Mouse (Mus musculus): ENCODE data around the gene Ttc32.

The Ttc32 gene

DNA sequence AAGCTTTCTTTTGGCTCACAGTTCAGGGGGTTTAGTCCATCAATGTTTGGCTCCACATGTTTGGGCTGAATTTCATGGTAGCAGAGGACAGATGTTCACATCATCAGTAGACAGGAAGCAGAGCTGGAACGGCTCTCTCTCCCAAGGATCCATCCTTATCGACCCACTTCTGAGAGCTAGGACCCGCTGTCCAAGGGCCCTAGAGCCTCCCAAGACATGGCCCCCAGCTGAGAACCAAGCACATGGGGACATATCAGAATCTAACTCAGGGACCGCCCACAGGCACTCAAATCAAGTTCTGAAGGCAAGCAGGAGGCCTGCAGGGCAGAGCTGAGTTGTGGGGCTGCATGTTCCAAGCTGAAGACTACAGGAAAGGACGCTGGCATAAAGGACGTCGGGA lies 14.9 kb downstream of the Ttc32 start:
- no peak for DNase-seq (ENCODE audit: extremely low spot score, low spot score)

DNA sequence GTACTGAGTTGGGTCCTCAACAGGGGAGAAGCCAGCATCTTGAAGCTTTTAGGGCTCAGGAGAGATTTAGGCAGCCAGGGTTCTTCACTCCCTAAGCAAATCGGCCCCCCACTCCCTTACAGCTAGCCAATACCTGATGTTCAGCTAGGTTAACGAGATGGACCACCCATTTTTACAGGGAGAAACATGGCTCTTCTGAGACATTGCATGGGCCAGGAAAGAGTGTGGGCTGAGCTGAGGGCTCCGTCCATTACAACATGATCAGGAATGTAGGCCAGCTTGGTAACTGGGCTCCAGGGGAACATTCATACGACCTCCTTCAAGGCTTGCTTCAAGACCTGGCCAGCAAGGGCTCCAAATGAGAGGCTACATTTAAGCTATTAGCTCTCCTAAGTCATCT lies 16.9 kb downstream of the Ttc32 start:
- no peak for DNase-seq (ENCODE audit: extremely low spot score, low spot score)

DNA sequence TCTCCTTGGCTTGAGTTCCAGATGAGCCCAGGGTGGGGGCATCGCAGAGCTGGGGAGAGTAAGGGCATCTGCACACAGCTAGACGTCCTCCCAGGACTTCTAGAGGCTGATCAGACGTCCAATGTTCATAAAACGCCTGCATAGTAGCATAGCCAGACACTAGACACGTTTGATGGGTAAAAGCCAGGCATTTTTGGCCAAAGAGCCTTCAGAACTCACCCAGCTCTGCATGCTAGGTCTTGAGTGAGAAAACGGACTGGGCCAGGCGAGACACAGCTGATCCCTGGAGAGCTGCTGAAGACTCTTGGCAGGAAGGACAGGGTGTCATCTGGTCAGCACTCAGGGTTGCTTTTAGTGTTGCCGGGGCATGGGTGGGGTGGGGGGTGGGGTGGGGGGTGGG lies 18.3 kb downstream of the Ttc32 start:
- DNase-seq (ENCODE audit: extremely low spot score, low spot score): no peak

DNA sequence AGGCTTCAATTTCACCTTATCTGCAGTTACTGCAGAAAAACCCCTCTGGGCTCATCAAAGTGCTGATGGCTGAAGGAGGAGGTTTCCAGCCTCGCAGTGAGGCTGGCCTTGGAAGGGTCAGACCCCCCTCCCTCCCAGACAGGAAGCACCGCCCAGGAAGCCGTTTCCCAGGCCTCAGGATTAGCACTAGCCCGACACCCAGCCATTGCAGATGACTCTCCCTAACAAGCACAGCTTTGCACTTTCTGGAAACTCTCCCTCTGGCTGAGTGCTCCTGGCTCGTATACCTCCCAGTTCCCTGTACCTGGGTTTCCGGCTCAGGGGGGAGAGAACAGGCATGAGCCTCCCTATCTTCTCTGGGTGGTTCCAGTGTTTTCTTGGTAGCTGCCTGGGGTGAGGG lies 21.0 kb downstream of the Ttc32 start:
- no peak for DNase-seq (ENCODE audit: extremely low spot score, low spot score)

DNA sequence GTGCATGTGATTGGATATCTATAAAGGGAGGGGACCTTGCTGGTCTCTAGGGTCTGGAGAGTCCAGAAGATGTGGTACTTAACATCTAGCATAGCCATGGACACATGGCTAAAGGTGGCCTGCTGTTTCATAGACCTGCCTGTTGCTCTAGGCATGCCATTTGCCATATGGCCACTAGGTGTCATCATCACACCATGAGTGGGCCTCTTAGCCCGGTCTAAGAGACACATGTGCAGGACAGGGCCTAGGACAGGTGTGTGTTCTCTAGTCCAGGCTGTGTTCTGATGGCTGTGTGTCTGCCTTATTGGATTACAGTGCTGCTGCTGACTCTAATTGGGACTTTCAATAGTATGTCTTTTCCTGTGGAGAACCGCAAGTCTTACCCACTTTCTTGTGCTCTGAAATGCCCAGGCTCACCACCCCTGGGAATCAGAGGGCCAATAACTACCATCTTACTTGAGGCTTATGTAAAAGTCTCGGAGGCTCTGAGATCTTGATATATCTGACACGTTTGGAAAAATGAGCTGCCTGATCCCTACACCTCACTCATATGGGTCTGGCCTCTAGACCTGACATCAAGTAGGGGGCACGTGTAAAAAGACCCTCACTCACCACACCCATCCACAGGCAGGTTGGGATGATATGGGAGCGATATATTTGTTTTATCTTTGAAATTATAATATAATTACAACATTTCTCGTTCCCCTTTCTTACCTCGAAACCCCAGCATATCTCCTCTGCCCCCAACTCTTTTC lies 22.5 kb downstream of the Ttc32 start:
- DNase-seq (ENCODE audit: extremely low spot score, low spot score): peak; percentile 83

DNA sequence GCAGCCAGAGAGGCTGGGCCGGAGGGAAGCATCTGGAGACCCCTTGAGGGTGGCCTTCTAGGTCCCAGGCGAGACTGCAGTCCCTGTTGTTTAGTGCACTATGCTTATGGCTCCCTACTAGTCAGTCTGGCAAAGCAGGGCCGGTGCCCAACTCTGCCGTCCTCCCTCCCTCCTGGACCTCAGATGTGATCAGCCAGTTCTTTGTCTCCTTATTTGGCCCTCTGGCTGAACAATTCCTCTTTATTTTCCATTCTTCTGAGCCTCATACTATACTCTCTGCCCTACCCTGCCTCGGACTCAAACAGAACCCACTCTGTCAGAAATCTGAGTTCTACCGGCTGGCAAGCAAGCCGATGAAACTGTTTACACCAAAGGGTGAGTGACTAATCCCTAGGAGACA lies 23.5 kb downstream of the Ttc32 start:
- no peak for DNase-seq (ENCODE audit: extremely low spot score, low spot score)

DNA sequence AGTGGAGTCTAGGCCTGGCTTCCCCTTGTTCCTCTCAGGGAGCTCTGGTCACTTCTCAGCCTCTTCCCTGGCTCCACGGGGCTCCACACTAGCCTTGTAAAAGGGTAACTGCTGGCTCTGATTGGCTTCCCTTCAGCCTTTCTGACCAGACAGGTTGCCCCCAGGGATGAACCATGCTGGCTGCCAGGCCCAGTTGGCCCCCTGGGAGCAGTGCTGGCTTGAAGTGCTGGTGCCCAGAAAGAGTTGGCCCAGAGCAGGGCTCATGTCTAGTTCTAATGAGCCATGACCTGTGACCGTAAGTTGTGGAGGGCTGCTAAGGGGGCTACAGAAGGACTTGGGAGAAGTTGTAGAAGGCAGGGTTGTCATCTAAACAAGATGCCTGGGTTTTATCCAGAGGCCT lies 24.2 kb downstream of the Ttc32 start:
- no peak for DNase-seq (ENCODE audit: extremely low spot score, low spot score)

DNA sequence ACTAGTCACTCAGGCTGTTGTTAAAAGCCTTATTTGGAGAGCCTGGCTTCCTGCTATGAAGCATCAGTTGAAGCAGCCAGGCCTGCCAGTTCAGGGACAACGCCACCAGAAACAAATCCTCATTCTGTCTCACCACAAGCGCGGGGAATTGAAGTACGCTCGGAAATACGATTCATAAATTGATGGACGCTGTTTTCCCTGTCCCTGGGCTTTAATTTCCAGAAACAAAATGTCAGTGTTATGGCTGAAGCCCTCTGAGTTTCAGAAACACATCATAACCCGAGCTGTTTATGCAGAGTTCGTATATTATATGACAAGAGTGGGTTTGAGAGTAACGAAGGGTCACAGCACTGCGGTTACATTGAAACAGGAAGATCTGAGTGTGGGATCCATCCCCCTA lies 25.5 kb downstream of the Ttc32 start:
- DNase-seq (ENCODE audit: extremely low spot score, low spot score): no peak

DNA sequence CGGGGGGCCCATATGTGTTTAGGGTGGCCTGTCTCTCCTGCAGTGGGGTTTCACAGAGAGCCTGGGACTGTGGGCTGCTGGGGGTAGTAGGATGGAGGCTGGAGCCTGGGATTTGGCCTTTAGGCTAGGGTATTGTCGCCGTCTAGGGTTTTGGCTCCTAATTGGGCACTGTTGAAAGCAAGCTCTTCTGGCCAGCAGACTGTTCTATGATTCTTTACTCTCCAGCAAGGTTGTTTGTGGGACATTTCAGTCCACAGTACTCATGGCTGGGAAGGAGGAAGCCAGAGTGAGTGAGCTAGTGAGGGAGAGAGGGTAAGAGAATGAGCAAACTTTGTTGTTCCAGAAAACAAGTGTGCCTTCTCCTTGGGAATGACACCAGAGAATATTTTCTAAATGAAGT lies 29.7 kb downstream of the Ttc32 start:
- DNase-seq (ENCODE audit: extremely low spot score, low spot score): no peak

DNA sequence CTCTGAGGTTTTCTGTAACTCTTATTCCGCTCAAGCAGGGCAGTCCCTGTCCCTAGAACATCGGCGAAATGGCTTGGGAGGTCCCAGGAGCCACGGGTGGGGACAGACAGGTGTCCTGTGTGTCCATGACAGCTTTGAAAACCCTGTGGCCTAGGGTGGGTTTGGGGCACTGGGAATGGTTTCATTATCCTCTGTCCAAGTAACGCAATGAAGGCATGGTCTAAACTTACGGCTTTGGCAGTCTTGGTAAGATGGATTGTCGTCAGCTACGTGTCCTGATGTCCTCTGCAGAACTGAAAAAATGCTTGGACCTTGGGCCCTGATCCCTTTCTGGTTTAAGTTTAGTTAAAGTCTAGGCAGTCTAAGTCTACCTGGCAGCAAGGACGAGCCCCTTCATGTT lies 30.2 kb downstream of the Ttc32 start:
- DNase-seq (ENCODE audit: extremely low spot score, low spot score): no peak

DNA sequence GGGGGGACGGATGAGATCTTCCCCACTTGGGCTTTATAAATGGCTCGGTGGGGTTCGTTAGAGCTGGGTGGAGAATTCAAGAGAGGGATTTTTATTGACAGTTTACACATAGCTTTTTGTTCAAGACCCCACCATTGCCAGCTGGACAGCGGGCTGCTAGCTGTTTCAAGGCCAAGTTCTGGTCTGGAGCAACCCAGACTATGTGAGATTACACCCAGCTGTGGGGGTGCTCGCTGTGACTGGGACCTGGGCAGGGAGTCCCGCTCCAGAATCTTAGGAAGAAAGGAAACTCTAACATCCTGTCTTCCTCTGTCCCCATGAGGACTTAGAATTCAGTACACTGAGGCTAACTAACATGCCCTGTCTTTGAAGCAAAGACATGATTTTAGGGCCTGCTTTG lies 33.8 kb downstream of the Ttc32 start:
- no peak for DNase-seq (ENCODE audit: extremely low spot score, low spot score)

DNA sequence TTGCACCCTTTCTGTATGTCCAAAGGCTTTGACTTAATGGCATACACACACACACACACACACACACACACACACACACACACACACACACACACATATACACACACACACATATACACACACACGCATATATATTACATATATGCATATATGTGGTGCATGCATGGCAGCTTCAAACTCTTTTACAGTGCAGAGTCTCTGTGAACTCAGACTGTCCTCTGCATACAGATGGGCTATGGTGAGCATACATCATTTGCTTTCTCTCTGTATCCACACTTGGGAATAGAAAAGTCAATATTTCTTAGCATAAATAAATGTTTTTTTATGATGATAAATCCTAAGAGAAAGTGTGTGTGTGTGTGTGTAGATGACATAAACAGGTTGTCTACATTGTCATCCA lies 41.3 kb downstream of the Ttc32 start:
- no peak for DNase-seq (ENCODE audit: extremely low spot score, low spot score)

DNA sequence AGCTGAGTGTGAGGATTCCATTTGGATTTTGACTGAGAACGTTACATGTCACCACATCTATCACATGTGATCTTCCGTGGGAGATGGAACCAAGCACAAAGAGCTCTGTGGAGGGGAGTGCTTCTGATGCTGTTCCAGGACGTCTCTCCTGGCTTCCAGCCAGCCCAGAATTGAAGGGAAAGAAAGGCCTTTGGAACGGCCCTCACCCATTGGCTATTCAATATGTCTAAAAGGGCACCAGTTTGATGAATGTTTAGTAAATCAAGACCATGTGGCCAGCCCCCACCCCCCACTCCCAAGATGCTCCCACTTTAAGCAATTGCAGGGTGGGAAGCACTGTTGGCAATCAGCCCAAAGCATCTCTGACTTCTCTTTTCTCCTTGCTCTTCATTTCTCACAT lies 41.7 kb downstream of the Ttc32 start:
- no peak for DNase-seq (ENCODE audit: extremely low spot score, low spot score)

DNA sequence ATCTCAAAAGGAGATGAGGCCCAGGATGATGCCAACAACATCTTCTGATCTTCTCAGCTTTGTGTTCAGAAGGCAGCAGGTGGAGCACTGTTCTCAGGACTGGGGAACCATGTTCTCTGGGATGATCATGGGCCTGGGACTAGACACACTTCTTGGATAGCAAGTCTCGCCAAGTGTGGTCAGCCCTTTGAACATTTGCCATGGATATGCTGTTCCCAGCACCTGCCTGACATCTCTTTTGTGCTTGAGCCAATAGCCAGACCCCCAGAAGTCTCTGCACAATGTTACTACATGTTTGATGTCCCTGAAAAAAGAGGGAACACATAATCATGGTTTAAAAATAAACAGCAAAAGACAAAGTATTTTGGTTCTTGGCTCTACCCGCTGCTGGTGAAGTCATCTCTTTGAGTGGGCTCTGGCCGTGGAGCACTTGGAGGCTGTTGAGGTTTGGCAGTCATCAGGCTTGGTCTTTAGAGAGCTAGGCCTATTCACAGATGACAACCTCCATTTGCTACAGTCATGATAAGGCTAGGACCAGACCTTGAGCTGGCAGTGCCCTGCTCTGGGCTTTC lies 47.8 kb downstream of the Ttc32 start:
- DNase-seq (ENCODE audit: extremely low spot score, low spot score): no peak

DNA sequence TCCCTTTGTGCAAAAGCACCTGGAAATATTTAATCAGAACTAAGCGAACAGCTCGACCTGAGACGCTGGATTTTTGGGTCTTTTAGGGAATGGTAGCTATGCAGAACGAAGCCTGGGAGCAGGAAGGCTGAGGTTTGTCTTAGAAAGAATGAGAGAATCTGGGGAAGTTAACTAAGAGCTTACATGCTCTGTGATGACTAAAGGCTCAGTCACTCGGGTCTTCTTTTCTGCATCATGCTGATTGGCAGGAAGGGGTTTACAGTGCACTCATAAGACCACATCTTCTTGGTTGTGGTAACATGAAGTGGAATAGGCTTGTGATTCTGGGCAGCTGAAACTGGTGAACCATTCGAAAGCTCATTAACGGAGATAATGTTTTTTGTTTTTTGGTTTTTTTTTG lies 60.4 kb downstream of the Ttc32 start:
- DNase-seq (ENCODE audit: extremely low spot score, low spot score): no peak
